Mouse (Mus musculus) kidney, adult 2 months (tissue): Measurements from ENCODE around the gene Il27ra. TPM values are rescaled to one million over a fixed set of nuclear protein-coding genes. Genes with fewer than 3 reads are reported as not detected.
"Not testable (repeated sequence)": the region's sequence is repeated elsewhere in the genome, so short reads cannot be mapped to it uniquely, and the experiment has no call there.

Source experiments
- DNase-seq: peaks from one replicate; pipeline ENCODE4 v3.0.0; 2021
- H3K27ac ChIP-seq: fragments of 200-500 bp; 2 replicates; pipeline ENCODE4 v1.5.1; 2012; ENCODE audit warnings: low read depth, low read length, control low read depth, inconsistent platforms; ENCODE audit not compliant: insufficient read depth
- H3K27me3 ChIP-seq: fragments of 200-500 bp; replicated peaks from 2 replicates; pipeline ENCODE4 v1.6.1; 2012; ENCODE audit warnings: mild to moderate bottlenecking, moderate library complexity, low read length, inconsistent platforms; ENCODE audit not compliant: control insufficient read depth, insufficient read depth
- H3K36me3 ChIP-seq: fragments of 200-500 bp; 2 replicates; pipeline ENCODE4 v1.6.1; 2012; ENCODE audit warnings: mild to moderate bottlenecking, moderate library complexity, low read length, inconsistent platforms; ENCODE audit not compliant: control insufficient read depth, insufficient read depth
- H3K4me1 ChIP-seq: fragments of 200-500 bp; 2 replicates; pipeline ENCODE4 v1.6.1; 2011; ENCODE audit warnings: low read length; ENCODE audit not compliant: control insufficient read depth, insufficient read depth
- H3K4me3 ChIP-seq: fragments of 200-500 bp; 2 replicates; pipeline ENCODE4 v1.5.1; 2011; ENCODE audit warnings: mild to moderate bottlenecking, low read depth, low read length, control low read depth; ENCODE audit not compliant: insufficient read depth
- CTCF ChIP-seq: fragments of 200-500 bp; conservative IDR thresholded peaks from 2 replicates; pipeline ENCODE4 v1.5.1; 2011; ENCODE audit warnings: low read depth, mild to moderate bottlenecking, control low read depth, low read length, moderate library complexity, mixed read lengths; ENCODE audit not compliant: insufficient read depth, insufficient read length
- POLR2A ChIP-seq: fragments of 200-500 bp; IDR thresholded peaks from one replicate; pipeline ENCODE4 v1.6.1; 2011; ENCODE audit warnings: low read depth, low read length, control low read depth
- WGBS: fragments of 180-500 bp; shearing (Covaris S2); methylation state at CpG from one replicate; pipeline ENCODE4 v1.1.7; 2018; 5-methylcytosine and 5-hydroxymethylcytosine counted together
- polyA plus RNA-seq: library from polyadenylated mRNA; depleted of rRNA; stranded (reverse); fragments of >200 nt; gene quantifications from 2 replicates; pipeline ENCODE4 v1.2.3, GENCODE M21; 2012; rRNA removed

Gene Il27ra
- polyA plus RNA-seq, 1 experiment: 5.6 TPM

GRCm38 (mm10) chr8:83994030-83994429, 48.4 kb downstream of the Il27ra start:
- no peaks in the 10 kb centered on the region for H3K27me3 ChIP-seq
- TF ChIP-seq CTCF (no peak), POLR2A (no peak)
- peaks cover 3% of the 10 kb centered on the region; the same call in 1 of the 2 replicates for H3K4me1 ChIP-seq
- 86% methylated on average over 3 of the region's 3 CpGs for WGBS
- H3K36me3 ChIP-seq: peaks cover 1% of the 10 kb centered on the region; the same call in 1 of the 2 replicates
- no peak overlapping the region for H3K27ac ChIP-seq
- H3K4me3 ChIP-seq: no peak overlapping the region
- DNase-seq: no peak

- Histone ChIP-seq H3K27ac (no peak overlapping the region), H3K4me1 (no peaks in the 10 kb centered on the region), H3K4me3 (no peak overlapping the region), H3K27me3 (no peaks in the 10 kb centered on the region), H3K36me3 (peaks cover 1% of the 10 kb centered on the region; the same call in 1 of the 2 replicates)
- DNase-seq: no peak
- WGBS: 88% methylated on average over 2 of the region's 2 CpGs
- TF ChIP-seq POLR2A (no peak), CTCF (no peak)
These were observed 49.9 kb downstream of the Il27ra start for GRCm38 (mm10) chr8:83992488-83992887.

- Histone ChIP-seq H3K27ac (no peak overlapping the region), H3K4me3 (no peak overlapping the region), H3K27me3 (no peaks in the 10 kb centered on the region), H3K4me1 (no peaks in the 10 kb centered on the region), H3K36me3 (peaks cover 1% of the 10 kb centered on the region; the same call in 1 of the 2 replicates)
- no peak for DNase-seq
- TF ChIP-seq POLR2A (no peak), CTCF (no peak)
- WGBS: 93% methylated on average over 14 of the region's 14 CpGs
These were observed 52.2 kb downstream of the Il27ra start for GRCm38 (mm10) chr8:83990170-83990569.

GRCm38 (mm10) chr8:83989243-83989642, 53.1 kb downstream of the Il27ra start:
- Histone ChIP-seq H3K27me3 (no peaks in the 10 kb centered on the region), H3K27ac (no peak overlapping the region), H3K4me1 (no peaks in the 10 kb centered on the region), H3K4me3 (no peak overlapping the region), H3K36me3 (peaks cover 1% of the 10 kb centered on the region; the same call in 1 of the 2 replicates)
- WGBS: 83% methylated on average over 7 of the region's 7 CpGs
- no peak for DNase-seq
- no peak for TF ChIP-seq POLR2A

GRCm38 (mm10) chr8:83983222-83983621, 59.2 kb downstream of the Il27ra start:
- DNase-seq, H3K36me3 ChIP-seq, H3K4me1 ChIP-seq, H3K4me3 ChIP-seq, H3K27me3 ChIP-seq, H3K27ac ChIP-seq: not testable (repeated sequence)
- WGBS: 96% methylated on average over 2 of the region's 2 CpGs

- Histone ChIP-seq H3K36me3 (no peaks in the 10 kb centered on the region), H3K4me1 (peaks cover 9% of the 10 kb centered on the region), H3K27me3 (no peaks in the 10 kb centered on the region), H3K27ac (no peak overlapping the region), H3K4me3 (no peak overlapping the region)
- WGBS: 84% methylated on average over 4 of the region's 4 CpGs
- TF ChIP-seq CTCF (no peak), POLR2A (no peak)
- DNase-seq: no peak
These were observed 59.9 kb downstream of the Il27ra start for GRCm38 (mm10) chr8:83982449-83982848.

- no peak for DNase-seq
- Histone ChIP-seq H3K27ac (no peak overlapping the region), H3K27me3 (no peaks in the 10 kb centered on the region), H3K4me1 (peaks cover 15% of the 10 kb centered on the region), H3K36me3 (no peaks in the 10 kb centered on the region), H3K4me3 (no peak overlapping the region)
- TF ChIP-seq POLR2A (no peak), CTCF (no peak)
- 94% methylated on average over 7 of the region's 7 CpGs for WGBS
These were observed 60.9 kb downstream of the Il27ra start for GRCm38 (mm10) chr8:83981533-83981932.

- no peak for DNase-seq
- Histone ChIP-seq H3K4me3 (no peak overlapping the region), H3K27ac (no peak overlapping the region), H3K36me3 (no peaks in the 10 kb centered on the region), H3K27me3 (no peaks in the 10 kb centered on the region), H3K4me1 (peaks cover 15% of the 10 kb centered on the region)
- TF ChIP-seq CTCF: no peak
- no peak for TF ChIP-seq POLR2A
- 61% methylated on average over 8 of the region's 8 CpGs for WGBS
These were observed 61.5 kb downstream of the Il27ra start for GRCm38 (mm10) chr8:83980845-83981244.

Other genes with a start within 250 kb of the Il27ra start
- gene Adgrl1, start 142.5 kb downstream of the Il27ra start, polyA plus RNA-seq: 28.7 and 44.4 TPM in 2 replicates
- 2.7 and 3.2 TPM in 2 replicates for gene Gm10644, start 87.4 kb downstream of the Il27ra start, polyA plus RNA-seq
- gene Asf1b, start 87.1 kb downstream of the Il27ra start, polyA plus RNA-seq: 2.0 and 3.6 TPM in 2 replicates
- 88.3 and 95.6 TPM in 2 replicates for gene Prkaca, start 69.6 kb downstream of the Il27ra start, polyA plus RNA-seq
- 37.2 and 44.5 TPM in 2 replicates for gene Samd1, start 44.9 kb downstream of the Il27ra start, polyA plus RNA-seq
- 5.1 and 7.0 TPM in 2 replicates for gene 1700067K01Rik, start 41.1 kb downstream of the Il27ra start, polyA plus RNA-seq
- 9.1 and 14.3 TPM in 2 replicates for gene 2210011C24Rik, start 30.4 kb downstream of the Il27ra start, polyA plus RNA-seq
- 7.8 and 7.9 TPM in 2 replicates for gene Palm3, start 21.1 kb downstream of the Il27ra start, polyA plus RNA-seq
- gene Rln3, start 2.4 kb upstream of the Il27ra start, polyA plus RNA-seq: 0.19 TPM in 1 of 2 replicates, not detected in the other
- gene Gm10643, start 22.5 kb upstream of the Il27ra start, polyA plus RNA-seq: 1.1 and 1.2 TPM in 2 replicates
- gene Rfx1, start 24.2 kb upstream of the Il27ra start, polyA plus RNA-seq: 15.8 and 18.0 TPM in 2 replicates
- 28.2 and 30.1 TPM in 2 replicates for gene Dcaf15, start 62.2 kb upstream of the Il27ra start, polyA plus RNA-seq
- 0.48 and 0.67 TPM in 2 replicates for gene Podnl1, start 83.4 kb upstream of the Il27ra start, polyA plus RNA-seq
- gene Cc2d1a, start 105.3 kb upstream of the Il27ra start, polyA plus RNA-seq: 24.1 and 26.0 TPM in 2 replicates
- 0.63 and 0.92 TPM in 2 replicates for gene 4930432K21Rik, start 105.4 kb upstream of the Il27ra start, polyA plus RNA-seq
- 0.99 and 1.4 TPM in 2 replicates for gene Nanos3, start 142.6 kb upstream of the Il27ra start, polyA plus RNA-seq
- 9.2 and 10.0 TPM in 2 replicates for gene Zswim4, start 194.5 kb upstream of the Il27ra start, polyA plus RNA-seq
- 216 and 246 TPM in 2 replicates for gene D8Ertd738e, start 207.1 kb upstream of the Il27ra start, polyA plus RNA-seq
- gene Mri1, start 214.7 kb upstream of the Il27ra start, polyA plus RNA-seq: 39.3 and 48.6 TPM in 2 replicates
- 24.7 and 32.7 TPM in 2 replicates for gene Ccdc130, start 227.8 kb upstream of the Il27ra start, polyA plus RNA-seq